Mouse (Mus musculus) midbrain, embryonic 12.5 days (tissue): ENCODE results near the gene Rundc1. TPM values are rescaled to one million over a fixed set of nuclear protein-coding genes. Genes with fewer than 3 reads are reported as not detected.
"Not testable (repeated sequence)": the region's sequence is repeated elsewhere in the genome, so short reads cannot be mapped to it uniquely, and the experiment has no call there.

Experiments
- ATAC-seq: fragments of 200-750 bp; cut with Nextera tagmentation; 2 replicates; pipeline ENCODE4 v1.8.0; 2017; ENCODE audit warnings: low read depth, moderate TSS enrichment, moderate library complexity; ENCODE audit not compliant: low FRiP score
- H3K27ac ChIP-seq: fragments of 300-500 bp; sonication (generic); replicated peaks from 2 replicates; pipeline ENCODE4 v1.5.1; 2016; ENCODE audit warnings: mild to moderate bottlenecking
- H3K27me3 ChIP-seq: fragments of 300-500 bp; sonication (generic); 2 replicates; pipeline ENCODE4 v1.6.1; 2016; ENCODE audit warnings: mild to moderate bottlenecking
- H3K36me3 ChIP-seq: fragments of 300-500 bp; sonication (generic); 2 replicates; pipeline ENCODE4 v1.6.1; 2016
- H3K4me1 ChIP-seq: fragments of 300-500 bp; sonication (generic); 2 replicates; pipeline ENCODE4 v1.6.1; 2016
- H3K4me2 ChIP-seq: fragments of 300-500 bp; sonication (generic); replicated peaks from 2 replicates; pipeline ENCODE4 v1.6.1; 2016; ENCODE audit warnings: mild to moderate bottlenecking, moderate library complexity
- H3K4me3 ChIP-seq: fragments of 300-500 bp; sonication (generic); 2 replicates; pipeline ENCODE4 v1.5.1; 2016; ENCODE audit warnings: mild to moderate bottlenecking
- H3K9ac ChIP-seq: fragments of 300-500 bp; sonication (generic); replicated peaks from 2 replicates; pipeline ENCODE4 v1.6.1; 2016; ENCODE audit warnings: mild to moderate bottlenecking, moderate library complexity
- H3K9me3 ChIP-seq: fragments of 300-500 bp; sonication (generic); 2 replicates; pipeline ENCODE4 v1.6.1; 2016; ENCODE audit warnings: mild to moderate bottlenecking
- WGBS: fragments of 180-500 bp; shearing (Covaris S2); methylation state at CpG from one replicate; pipeline ENCODE4 v1.1.7; 2016; 5-methylcytosine and 5-hydroxymethylcytosine counted together
- polyA plus RNA-seq: library from polyadenylated mRNA; unstranded; fragments of >200 nt; fragmentation: Nextera tagmentation; extraction: Ambion mirVana; gene quantifications from 2 replicates; pipeline ENCODE4 v1.2.1, GENCODE M21; 2016

Gene Rundc1
- polyA plus RNA-seq, result 27.0 and 30.2 TPM in 2 replicates

DNA sequence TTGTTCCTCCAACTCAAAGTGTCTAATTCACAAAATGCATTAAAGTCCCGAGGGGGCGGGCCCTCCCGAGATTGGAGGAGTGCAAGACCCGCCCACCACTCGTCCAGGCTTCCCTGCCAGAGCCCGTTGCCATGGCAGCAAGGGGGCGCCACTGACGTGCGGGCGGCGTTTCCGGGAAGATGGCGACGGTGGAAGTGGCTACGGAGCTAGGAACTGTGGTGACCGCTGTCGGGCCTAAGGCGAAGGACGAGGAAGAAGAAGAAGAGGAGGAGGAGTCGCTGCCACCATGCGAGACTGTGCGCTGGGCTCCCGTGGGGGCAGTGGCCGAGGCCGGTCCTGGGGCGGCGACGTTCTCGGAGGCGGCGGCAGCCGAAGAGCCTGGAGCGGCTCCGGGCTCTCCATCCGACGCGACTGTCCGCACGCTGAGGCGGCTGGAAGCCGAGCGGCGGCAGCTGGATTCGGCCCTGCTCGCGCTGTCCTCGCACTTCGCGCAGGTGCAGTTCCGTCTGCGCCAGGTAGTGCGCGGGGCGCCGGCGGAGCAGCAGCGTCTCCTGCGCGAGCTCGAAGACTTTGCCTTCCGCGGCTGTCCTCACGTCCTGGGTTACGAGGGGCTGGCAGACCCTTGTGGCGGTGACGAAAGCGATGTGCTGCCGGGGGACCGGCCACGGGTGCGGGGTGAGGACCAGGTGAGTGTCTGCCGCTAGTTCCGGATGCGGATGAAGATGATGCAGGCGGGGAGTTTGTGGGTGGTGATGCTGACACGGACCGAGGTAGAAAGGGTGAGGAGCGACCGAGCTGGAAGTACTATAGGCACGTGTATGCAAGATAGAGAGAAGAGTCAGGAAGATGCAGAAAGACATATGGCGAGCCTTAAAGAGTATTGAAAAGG is at the start of gene Rundc1, which contains the start of gene Ptges3l:
Gene Rundc1, plus strand, starts transcription at position 161 of the 889 bp plus-strand sequence.
Gene Ptges3l, minus strand, starts transcription at position 409 of the 889 bp plus-strand sequence.
- WGBS, result under 1% methylated on average over 80 of the region's 81 CpGs
- Histone ChIP-seq H3K4me2 (peak within 1 kb of the TSS; percentile 91), H3K9ac (peak within 1 kb of the TSS; percentile 75), H3K27me3 (no peaks in the 10 kb centered on the region; the same call in 1 of the 2 replicates), H3K27ac (peak within 1 kb of the TSS; percentile 85), H3K9me3 (no peaks in the 10 kb centered on the region), H3K4me1 (peaks cover 24% of the 10 kb centered on the region), H3K4me3 (peak within 1 kb of the TSS; percentile 83), H3K36me3 (peaks cover 13% of the 10 kb centered on the region)
- ATAC-seq, result peak; percentile 94

DNA sequence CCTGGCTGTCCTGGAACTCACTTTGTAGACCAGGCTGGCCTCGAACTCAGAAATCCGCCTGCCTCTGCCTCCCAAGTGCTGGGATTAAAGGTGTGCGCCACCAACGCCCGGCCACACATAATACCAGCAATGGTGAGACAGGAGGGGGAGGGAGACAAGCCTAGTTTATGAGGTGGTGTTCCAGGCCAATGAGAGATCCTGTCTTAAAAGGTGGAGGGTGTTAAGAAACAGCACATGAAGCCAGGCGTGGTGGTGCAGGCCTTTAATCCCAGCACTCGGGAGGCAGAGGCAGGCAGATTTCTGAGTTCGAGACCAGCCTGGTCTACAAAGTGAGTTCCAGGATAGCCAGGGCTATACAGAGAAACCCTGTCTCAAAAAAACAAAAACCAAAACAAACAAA is 46.7 kb upstream of the Rundc1 start:
- not testable (repeated sequence) for H3K36me3 ChIP-seq, H3K4me2 ChIP-seq, H3K9me3 ChIP-seq, H3K4me1 ChIP-seq, H3K9ac ChIP-seq, ATAC-seq, H3K4me3 ChIP-seq, H3K27ac ChIP-seq, H3K27me3 ChIP-seq
- WGBS, result 98% methylated on average over 8 of the region's 8 CpGs

DNA sequence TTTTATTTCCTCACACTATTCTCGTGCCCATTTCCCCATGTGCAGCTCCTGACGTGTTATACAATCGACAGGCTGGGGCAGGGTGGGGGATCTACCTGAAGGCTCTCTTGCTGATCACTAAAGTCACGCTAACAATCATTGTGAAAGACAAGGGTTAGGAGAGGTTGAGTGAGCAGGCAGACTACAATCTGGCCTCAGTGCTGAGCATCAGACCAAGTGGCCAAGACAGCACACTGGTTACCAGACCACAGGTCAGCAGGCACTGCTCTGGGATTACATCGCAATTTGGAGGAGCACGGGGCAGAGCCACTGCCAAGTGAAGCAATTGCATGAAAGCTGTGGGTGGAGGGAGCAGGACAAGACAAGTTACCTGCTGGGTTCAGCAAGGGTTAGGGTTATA is 46.0 kb upstream of the Rundc1 start:
- H3K36me3 ChIP-seq, result no peaks in the 10 kb centered on the region
- 90% methylated on average over 6 of the region's 6 CpGs for WGBS
- no peak overlapping the region for H3K4me2 ChIP-seq
- no peak overlapping the region for H3K4me3 ChIP-seq
- no peak overlapping the region for H3K27ac ChIP-seq
- no peak for ATAC-seq
- no peaks in the 10 kb centered on the region for H3K9me3 ChIP-seq
- peaks cover 5% of the 10 kb centered on the region for H3K4me1 ChIP-seq
- no peak overlapping the region for H3K9ac ChIP-seq
- H3K27me3 ChIP-seq, result peaks cover 6% of the 10 kb centered on the region; the same call in 1 of the 2 replicates

DNA sequence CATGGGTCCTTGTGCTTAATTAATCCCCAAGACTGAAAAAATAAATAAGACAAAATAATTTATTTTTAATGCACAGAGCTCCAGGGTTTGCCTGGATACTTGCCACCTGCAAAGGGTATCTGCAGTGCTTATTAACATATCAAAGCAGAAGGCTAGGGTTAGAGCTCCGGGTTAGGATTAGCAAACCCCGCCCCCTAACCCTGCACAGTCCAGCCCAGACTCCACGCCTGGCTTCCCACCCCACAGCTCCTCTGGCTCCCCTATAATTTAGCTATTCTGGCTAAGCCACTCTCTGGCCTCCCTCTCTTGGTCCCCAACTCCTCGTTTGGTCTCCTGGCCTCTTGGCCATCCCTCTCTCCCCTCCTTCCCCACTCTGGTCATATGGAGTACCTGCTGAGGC is 43.1 kb upstream of the Rundc1 start:
- Histone ChIP-seq H3K4me2 (no peak overlapping the region), H3K4me3 (no peak overlapping the region), H3K9me3 (no peaks in the 10 kb centered on the region), H3K9ac (no peak overlapping the region), H3K27me3 (no peaks in the 10 kb centered on the region), H3K36me3 (no peaks in the 10 kb centered on the region), H3K4me1 (peaks cover 5% of the 10 kb centered on the region), H3K27ac (no peak overlapping the region)
- WGBS, result 5% methylated on average over 4 of the region's 4 CpGs
- 0 out of 2 replicates have a peak, but pooled peaks have one; percentile 41 for ATAC-seq

DNA sequence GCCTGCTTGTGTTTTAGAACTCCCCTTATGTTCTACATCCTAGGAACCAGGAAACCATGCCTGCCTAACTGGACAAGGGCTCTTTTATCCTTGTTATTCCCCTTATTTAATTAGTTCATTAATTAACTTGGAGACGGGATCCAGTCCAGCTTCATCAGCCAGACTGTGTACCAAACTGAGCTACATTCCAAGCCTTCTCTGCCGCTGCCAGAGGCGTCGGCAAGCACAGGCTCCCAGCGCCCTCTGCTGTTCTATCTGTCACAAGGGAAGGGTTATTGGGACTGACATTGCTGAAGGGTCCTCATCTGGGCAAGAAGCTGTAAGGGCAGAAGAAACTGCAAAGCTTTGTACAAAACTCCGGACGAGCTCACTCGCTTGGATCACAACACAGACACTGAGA is 29.8 kb upstream of the Rundc1 start:
- H3K9ac ChIP-seq, result no peak overlapping the region
- H3K27me3 ChIP-seq, result no peaks in the 10 kb centered on the region; the same call in 1 of the 2 replicates
- H3K36me3 ChIP-seq, result no peaks in the 10 kb centered on the region
- no peak overlapping the region for H3K4me2 ChIP-seq
- no peak overlapping the region for H3K27ac ChIP-seq
- no peaks in the 10 kb centered on the region for H3K9me3 ChIP-seq
- ATAC-seq, result no peak
- no peak overlapping the region for H3K4me3 ChIP-seq
- 8% methylated on average over 8 of the region's 8 CpGs for WGBS
- no peaks in the 10 kb centered on the region for H3K4me1 ChIP-seq

DNA sequence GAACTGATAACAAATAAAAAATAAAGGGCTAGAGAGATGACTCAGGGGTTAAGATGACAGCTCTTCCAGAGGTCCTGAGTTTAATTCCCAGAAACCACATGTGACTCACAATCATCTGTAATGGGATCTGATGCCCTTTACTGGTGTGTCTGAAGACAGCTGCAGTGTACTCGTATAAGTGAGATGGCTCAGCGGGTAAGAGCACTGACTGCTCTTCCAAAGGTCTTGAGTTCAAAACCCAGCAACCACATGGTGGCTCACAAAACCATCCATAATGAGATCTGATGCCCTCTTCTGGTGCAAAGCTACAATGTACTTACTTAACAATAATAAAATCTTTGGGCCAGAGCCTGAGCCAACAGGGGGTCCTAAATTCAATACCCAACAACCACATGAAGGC is 9.6 kb upstream of the Rundc1 start:
- peaks cover 38% of the 10 kb centered on the region for H3K36me3 ChIP-seq
- H3K27ac ChIP-seq, result no peak overlapping the region
- ATAC-seq, result no peak
- no peak overlapping the region for H3K4me3 ChIP-seq
- no peaks in the 10 kb centered on the region for H3K27me3 ChIP-seq
- no peaks in the 10 kb centered on the region for H3K9me3 ChIP-seq
- H3K4me1 ChIP-seq, result peaks cover 7% of the 10 kb centered on the region
- 89% methylated on average over 2 of the region's 2 CpGs for WGBS
- no peak overlapping the region for H3K9ac ChIP-seq
- no peak overlapping the region for H3K4me2 ChIP-seq

DNA sequence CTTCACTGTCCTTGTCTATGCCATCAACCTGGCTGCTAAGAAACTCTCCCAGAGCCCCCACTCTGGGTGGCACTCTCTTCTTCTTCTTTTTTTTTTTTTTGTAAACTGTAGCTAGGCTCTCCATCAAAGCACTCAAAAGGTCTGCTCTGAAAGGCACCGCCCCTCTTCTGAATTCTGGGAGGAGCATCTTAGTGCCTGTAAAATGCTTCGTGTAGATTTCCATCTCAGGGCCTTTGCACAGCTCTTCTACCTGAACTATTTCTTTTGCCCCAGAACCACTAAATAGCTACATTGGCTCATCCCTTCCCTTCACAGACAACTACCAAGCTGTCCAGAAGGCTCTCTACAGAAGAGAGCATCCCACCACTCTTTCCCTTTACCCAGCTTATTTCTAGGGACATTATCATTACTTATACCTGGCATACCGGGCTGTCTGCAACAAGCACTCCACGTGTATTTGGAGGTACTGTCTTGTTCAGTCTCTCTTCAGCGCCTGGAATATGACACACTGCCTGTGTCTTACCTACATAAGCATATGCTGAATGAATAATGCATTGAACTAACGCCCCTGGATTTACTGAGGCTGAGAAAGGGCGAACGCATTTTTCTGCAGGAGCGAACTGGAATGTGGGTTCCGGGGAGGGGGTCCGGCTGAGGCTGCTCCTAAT is 8.3 kb upstream of the Rundc1 start:
- H3K9me3 ChIP-seq, result no peaks in the 10 kb centered on the region
- peaks cover 7% of the 10 kb centered on the region for H3K4me1 ChIP-seq
- peaks cover 25% of the 10 kb centered on the region for H3K36me3 ChIP-seq
- H3K27me3 ChIP-seq, result no peaks in the 10 kb centered on the region
- H3K4me2 ChIP-seq, result peak overlapping the region; percentile 89
- peak overlapping the region; percentile 76 for H3K27ac ChIP-seq
- 3% methylated on average over 11 of the region's 11 CpGs for WGBS
- ATAC-seq, result peak; percentile 16; the same call in 1 of the 2 replicates
- peak overlapping the region; percentile 86 for H3K4me3 ChIP-seq
- H3K9ac ChIP-seq, result peak overlapping the region; percentile 85

DNA sequence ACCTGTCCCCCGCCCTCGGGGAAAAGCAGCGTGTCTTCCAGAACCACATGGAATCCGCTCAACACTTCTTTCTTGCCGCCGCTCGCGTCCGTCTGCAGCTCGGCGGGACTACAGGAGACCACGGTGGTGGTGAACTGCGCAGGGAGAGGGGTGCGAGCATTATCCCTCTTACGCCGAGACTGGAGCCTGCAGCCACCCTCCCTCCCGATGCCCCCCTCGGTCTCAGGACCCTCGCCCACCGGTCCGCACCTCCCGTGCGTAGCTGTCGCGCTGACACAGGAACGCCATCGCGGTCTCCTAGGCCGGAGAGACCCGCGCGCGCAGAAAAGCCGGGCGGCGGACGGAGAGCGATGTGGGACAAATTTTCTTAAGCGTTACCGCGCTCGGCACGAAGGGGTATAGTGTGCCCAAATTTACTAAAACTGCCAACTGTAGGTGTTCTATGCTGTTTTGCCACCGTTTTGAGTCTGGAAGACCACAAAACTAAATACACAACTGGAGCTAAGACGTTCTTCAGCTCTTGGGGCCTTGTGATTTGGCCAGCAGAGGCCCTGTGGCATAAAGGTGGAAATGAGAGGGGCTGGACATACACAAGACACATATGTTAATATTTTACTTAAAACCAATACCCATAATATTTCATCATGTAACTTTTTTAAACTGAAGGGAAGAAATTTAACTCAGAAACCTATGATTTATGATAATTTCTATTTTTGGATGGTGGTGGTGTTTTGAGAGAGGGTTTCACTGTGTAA is 7.6 kb upstream of the Rundc1 start, which contains the start of gene Aarsd1:
Gene Aarsd1, minus strand, starts transcription at position 515 of the 755 bp plus-strand sequence.
- H3K4me1 ChIP-seq, result peaks cover 7% of the 10 kb centered on the region
- no peaks in the 10 kb centered on the region for H3K9me3 ChIP-seq
- peak within 1 kb of the TSS; percentile 89 for H3K4me2 ChIP-seq
- H3K27me3 ChIP-seq, result no peaks in the 10 kb centered on the region
- peak within 1 kb of the TSS; percentile 85 for H3K9ac ChIP-seq
- peak; percentile 72 for ATAC-seq
- H3K4me3 ChIP-seq, result peak within 1 kb of the TSS; percentile 86
- 0% methylated on average over 45 of the region's 45 CpGs for WGBS
- peaks cover 18% of the 10 kb centered on the region for H3K36me3 ChIP-seq
- peak within 1 kb of the TSS; percentile 76 for H3K27ac ChIP-seq

DNA sequence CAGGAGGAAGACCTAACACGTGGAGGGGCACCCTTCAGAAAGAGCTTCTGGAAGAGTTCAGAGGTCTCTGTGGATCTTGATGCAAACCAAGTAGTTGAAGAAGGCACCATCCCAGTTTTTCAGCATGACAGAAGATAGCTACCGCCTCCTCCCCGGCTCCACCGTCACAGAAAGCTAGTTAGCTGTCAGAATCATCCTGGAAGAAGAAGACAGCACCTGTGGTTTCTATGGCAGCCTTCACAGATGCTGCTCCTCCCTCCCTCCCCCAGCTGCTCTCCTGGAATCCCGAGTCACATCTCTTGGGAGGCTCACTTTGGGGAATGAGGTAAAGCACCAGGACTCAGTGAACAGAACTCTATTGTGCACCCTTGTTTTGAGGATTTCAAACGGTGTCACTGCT is 5.9 kb upstream of the Rundc1 start:
- Histone ChIP-seq H3K27ac (no peak overlapping the region), H3K4me3 (no peak overlapping the region), H3K9ac (no peak overlapping the region), H3K27me3 (no peaks in the 10 kb centered on the region; the same call in 1 of the 2 replicates), H3K4me2 (no peak overlapping the region), H3K9me3 (no peaks in the 10 kb centered on the region), H3K36me3 (peaks cover 1% of the 10 kb centered on the region; the same call in 1 of the 2 replicates), H3K4me1 (peaks cover 8% of the 10 kb centered on the region)
- 59% methylated on average over 6 of the region's 6 CpGs for WGBS
- ATAC-seq, result no peak

DNA sequence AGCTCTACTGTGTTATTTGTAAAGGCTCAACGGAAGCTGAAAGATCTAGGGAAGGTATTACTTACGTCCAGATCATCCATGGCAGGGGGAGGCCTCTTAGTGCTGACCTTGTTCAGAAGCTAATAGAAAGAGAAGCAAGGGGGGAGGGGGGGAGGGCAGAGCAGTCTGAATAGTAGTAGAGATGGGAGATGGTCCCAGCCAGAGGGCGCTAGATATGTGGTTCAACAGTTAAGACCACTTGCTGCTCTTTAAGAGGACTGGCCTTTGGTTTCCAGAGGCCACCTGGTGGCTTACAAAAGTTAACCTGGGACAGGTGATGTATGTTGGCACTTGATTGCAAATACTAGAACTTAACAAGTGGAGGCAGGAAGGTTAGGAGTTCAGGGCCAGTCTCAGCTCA is 5.3 kb upstream of the Rundc1 start:
- H3K4me1 ChIP-seq, result peaks cover 14% of the 10 kb centered on the region
- no peak overlapping the region for H3K4me2 ChIP-seq
- H3K27ac ChIP-seq, result no peak overlapping the region
- H3K27me3 ChIP-seq, result no peaks in the 10 kb centered on the region; the same call in 1 of the 2 replicates
- no peak overlapping the region for H3K4me3 ChIP-seq
- no peaks in the 10 kb centered on the region for H3K36me3 ChIP-seq
- ATAC-seq, result no peak
- H3K9ac ChIP-seq, result no peak overlapping the region
- WGBS, result 14% methylated on average over 3 of the region's 3 CpGs
- H3K9me3 ChIP-seq, result no peaks in the 10 kb centered on the region

DNA sequence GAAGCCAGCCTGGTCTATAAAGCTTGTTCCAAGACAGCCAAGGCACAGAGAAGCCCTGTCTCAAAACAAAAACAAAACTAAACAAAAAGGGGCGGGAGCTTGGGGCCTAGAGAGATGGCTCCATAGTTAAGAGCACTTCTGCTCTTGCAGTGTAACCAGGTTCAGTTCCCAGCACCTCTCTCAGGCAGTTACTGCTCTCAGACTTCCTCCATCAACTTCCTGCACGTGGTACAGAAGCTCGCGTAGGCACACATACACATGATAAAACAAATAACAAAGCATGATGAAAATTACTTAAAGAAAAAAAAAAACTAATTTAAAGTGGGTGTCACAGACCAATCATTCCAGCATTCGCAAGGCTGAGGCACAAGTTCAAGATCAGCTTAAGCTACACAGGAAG is 4.7 kb upstream of the Rundc1 start:
- 92% methylated on average over 5 of the region's 5 CpGs for WGBS
- Histone ChIP-seq H3K9me3 (no peaks in the 10 kb centered on the region), H3K27ac (no peak overlapping the region), H3K4me2 (no peak overlapping the region), H3K4me3 (no peak overlapping the region), H3K4me1 (peaks cover 15% of the 10 kb centered on the region), H3K36me3 (no peaks in the 10 kb centered on the region), H3K9ac (no peak overlapping the region), H3K27me3 (no peaks in the 10 kb centered on the region; the same call in 1 of the 2 replicates)
- ATAC-seq, result no peak
